Mouse (Mus musculus): ENCODE measurements at regions not wholly inside any gene's neighbourhood (a gene's known extent, or its start where the extent isn't known, plus 50 kb on each side); places are given as distances from the start of the nearest gene placed in this dataset.

DNA sequence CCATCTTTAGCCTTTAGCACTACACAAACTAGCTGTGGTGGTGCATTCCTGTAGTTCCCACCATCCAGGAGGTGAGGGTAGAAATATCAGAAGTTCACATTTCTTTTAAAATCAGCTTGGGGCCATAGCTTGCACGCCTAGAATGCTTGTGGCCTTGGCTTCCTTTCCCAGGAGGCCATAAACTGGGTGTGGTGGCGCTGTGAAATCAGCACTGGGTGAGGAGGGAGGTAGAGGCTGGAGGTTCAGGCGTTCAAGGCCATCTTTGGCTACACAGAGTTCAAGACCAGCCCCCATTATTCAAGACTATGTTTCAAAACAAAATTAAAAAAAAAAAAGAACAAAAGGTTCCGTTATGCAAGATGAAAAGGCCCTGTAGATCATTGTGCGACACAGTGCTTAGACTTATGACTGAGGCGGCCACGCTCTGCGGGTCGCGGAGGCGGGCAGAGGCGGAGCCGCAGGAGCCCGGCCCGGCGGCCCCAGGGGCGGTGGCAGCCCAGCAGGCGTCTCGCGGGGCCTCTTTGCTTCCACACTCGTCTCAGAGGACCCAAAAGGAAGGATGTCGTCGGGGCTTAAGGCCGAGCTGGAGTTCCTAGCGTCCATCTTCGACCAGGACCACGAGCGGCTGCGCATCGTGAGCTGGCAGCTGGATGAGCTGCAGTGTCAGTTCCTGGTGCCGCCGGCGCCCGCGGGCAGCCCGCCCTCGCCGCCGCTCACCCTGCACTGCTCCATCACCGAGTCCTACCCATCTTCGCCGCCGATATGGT is 134.7 kb upstream of the Usp9x start:
- 15% methylated on average over 36 of the region's 43 CpGs for WGBS
- Histone ChIP-seq H3K9me3 (ENCODE audit: control insufficient read depth, low read length) (no peaks in the 10 kb centered on the region), H3K27ac (no peak overlapping the region), H3K36me3 (replicated peaks; ENCODE audit: control insufficient read depth, insufficient read depth) (no peaks in the 10 kb centered on the region), H3K4me2 (replicated peaks) (peak overlapping the region; percentile 52), H3K9ac (peak overlapping the region; percentile 48), H3K27me3 (ENCODE audit: control insufficient read depth, insufficient read depth, low read length) (no peaks in the 10 kb centered on the region), H3K4me1 (replicated peaks; ENCODE audit: control insufficient read depth, insufficient read depth, low read length) (no peaks in the 10 kb centered on the region), H3K4me3 (replicated peaks; ENCODE audit: low read length) (peak overlapping the region; percentile 34)
- DNase-seq (ENCODE audit: low spot score) (no peak), ATAC-seq (ENCODE audit: low FRiP score) (peak; percentile 79; the same call in 1 of the 2 replicates)

DNA sequence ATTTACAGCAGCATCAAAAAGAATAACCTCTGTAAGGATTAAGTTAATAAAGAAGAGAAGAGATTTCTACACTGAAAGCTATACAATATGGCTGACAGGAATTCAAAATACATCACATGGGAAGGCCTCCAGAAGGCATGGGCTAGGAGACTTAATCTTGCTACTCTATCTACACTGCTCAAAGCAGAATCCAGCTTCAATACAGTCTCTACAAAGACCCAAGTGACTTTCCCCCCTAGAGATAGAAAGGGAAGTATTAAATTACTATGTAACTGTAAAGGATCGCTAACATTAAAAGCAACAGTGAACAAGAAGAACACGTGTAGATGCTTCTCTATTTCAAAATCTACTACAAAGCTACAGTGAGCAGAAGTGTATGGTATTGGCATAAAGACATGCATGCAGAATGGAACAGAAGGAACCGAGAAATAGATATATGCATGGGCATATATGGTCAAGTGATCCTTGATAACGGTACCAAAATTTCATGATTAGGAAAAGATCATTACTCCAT is 137.9 kb upstream of the Usp9x start:
- WGBS = 91% methylated on average over 4 of the region's 4 CpGs
- H3K27me3 ChIP-seq (ENCODE audit: control insufficient read depth, insufficient read depth, low read length) = no peaks in the 10 kb centered on the region
- H3K36me3 ChIP-seq (replicated peaks; ENCODE audit: control insufficient read depth, insufficient read depth) = no peaks in the 10 kb centered on the region
- no peak overlapping the region for H3K4me3 ChIP-seq (replicated peaks; ENCODE audit: low read length)
- no peak overlapping the region for H3K27ac ChIP-seq
- no peak overlapping the region for H3K9ac ChIP-seq
- H3K9me3 ChIP-seq (ENCODE audit: control insufficient read depth, low read length) = no peaks in the 10 kb centered on the region
- no peak overlapping the region for H3K4me2 ChIP-seq (replicated peaks)
- DNase-seq (ENCODE audit: low spot score) = no peak
- ATAC-seq (ENCODE audit: low FRiP score) = no peak
- H3K4me1 ChIP-seq (replicated peaks; ENCODE audit: control insufficient read depth, insufficient read depth, low read length) = no peaks in the 10 kb centered on the region

DNA sequence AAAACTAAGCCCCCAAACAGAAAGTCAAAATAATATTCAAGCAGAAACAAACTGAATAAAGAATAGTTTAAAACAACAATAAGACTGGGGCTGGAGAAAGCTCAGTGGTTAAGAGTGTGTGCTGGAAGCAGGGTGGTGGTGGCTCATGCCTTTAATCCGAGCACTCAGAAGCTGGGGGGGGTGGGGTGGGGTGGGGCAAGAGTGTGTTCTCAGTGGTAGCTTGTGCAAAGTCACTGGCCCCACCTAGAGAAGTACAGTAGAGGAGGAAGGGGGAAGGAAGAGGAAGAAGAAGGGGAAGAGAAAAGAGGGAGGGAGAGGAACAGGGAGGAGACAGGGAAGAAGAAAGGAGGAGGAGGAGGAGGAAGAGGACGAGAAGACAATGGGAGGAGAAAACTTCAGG is 141.1 kb upstream of the Usp9x start:
- 58% methylated on average over 2 of the region's 2 CpGs for WGBS

DNA sequence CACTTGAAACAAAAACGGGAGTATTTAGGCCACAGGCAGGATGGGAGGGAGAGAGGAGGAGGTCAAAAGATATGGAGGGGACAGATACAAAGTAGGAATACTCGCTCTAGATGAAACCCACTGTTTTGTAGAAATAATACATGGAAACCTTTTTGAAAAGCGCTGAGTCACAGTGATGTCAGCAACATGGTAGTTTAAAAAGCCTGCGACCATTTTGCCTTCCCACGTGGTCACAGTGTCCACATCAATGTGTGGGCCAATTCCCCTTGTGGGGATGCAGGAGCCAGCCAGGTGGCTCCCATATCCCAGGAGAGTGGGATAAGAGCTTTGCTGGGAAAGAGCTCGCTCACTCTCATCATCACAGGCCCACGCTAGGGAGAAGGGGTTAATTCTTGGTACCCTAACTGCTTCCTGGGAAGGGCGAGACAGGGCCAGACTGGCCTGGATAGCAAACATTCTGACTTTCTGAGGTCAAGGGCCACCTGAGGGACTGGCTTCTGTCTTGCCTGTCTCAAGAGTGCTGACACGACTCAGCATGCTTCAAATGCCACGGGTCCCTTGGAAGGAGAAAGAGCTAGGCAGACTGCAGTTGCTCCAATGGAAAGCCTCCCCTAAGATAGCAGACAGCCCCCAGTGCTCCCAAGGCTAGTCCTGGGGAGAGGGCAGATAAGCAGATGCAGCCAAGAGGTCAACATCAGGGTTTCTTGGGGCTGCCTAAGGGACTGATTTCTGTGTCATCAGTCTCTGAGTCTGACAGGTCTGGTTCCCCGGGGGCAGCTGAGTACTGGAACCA is 143.3 kb upstream of the Usp9x start:
- Histone ChIP-seq H3K4me2 (replicated peaks) (no peak overlapping the region), H3K4me1 (replicated peaks; ENCODE audit: control insufficient read depth, insufficient read depth, low read length) (no peaks in the 10 kb centered on the region), H3K9me3 (ENCODE audit: control insufficient read depth, low read length) (no peaks in the 10 kb centered on the region), H3K9ac (no peak overlapping the region), H3K27me3 (ENCODE audit: control insufficient read depth, insufficient read depth, low read length) (no peaks in the 10 kb centered on the region), H3K4me3 (replicated peaks; ENCODE audit: low read length) (no peak overlapping the region), H3K36me3 (replicated peaks; ENCODE audit: control insufficient read depth, insufficient read depth) (no peaks in the 10 kb centered on the region), H3K27ac (no peak overlapping the region)
- DNase-seq (ENCODE audit: low spot score) (no peak), ATAC-seq (ENCODE audit: low FRiP score) (no peak)
- WGBS = 63% methylated on average over 11 of the region's 11 CpGs

More for the DNA sequence above, 141.1 kb upstream of the Usp9x start:
- no peak overlapping the region for H3K27ac ChIP-seq
- H3K27me3 ChIP-seq (ENCODE audit: control insufficient read depth, insufficient read depth, low read length) = no peaks in the 10 kb centered on the region
- H3K9ac ChIP-seq = no peak overlapping the region
- no peaks in the 10 kb centered on the region for H3K9me3 ChIP-seq (ENCODE audit: control insufficient read depth, low read length)
- no peak overlapping the region for H3K4me3 ChIP-seq (replicated peaks; ENCODE audit: low read length)
- H3K4me2 ChIP-seq (replicated peaks) = no peak overlapping the region
- DNase-seq (ENCODE audit: low spot score) (no peak), ATAC-seq (ENCODE audit: low FRiP score) (no peak)
- H3K4me1 ChIP-seq (replicated peaks; ENCODE audit: control insufficient read depth, insufficient read depth, low read length) = no peaks in the 10 kb centered on the region
- no peaks in the 10 kb centered on the region for H3K36me3 ChIP-seq (replicated peaks; ENCODE audit: control insufficient read depth, insufficient read depth)

DNA sequence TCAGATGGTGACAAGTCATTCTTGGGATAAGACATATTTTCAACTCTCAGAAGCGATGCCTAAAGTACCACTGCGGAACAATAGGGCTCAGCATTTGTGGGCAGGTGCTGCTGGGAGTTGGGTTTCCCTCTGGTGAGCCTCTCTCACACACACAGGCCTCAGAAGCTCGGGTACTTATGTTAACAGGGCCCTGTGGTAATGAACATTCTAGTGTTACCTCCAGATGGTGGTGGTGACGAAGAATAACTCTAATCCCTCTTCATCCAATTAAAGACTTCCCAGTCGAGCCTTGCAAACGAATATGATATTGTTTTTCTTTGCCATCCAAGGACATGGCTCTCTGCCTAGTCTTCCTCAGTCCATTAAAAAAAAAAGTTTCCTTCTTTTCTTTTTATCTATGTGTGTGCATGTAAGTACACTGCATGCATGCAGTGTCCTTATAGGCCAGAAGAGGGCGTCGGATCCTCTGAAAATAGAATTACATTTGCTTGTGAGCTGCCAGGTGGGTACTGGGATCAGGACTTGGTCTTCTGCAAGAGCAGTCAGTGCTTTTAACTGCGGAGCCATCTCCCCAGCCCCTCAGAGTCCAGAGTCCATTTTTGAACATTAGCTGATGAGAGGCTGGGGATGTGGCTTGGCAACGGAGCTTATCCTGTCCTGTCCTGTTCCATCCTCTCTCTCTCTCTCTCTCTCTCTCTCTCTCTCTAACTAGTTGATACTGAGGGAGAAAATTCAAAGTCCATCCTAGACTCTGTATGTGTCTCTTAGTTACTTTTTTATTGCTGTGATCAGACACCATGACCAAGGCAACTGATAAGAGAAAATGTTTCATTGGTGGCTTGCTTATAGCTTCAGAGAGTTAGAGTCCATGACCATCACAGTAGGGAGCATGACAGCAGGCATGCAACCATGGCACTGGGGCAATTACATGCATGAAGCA is 146.3 kb upstream of the Usp9x start:
- no peak overlapping the region for H3K27ac ChIP-seq
- WGBS = 73% methylated on average over 10 of the region's 10 CpGs
- no peaks in the 10 kb centered on the region for H3K9me3 ChIP-seq (ENCODE audit: control insufficient read depth, low read length)
- H3K4me1 ChIP-seq (replicated peaks; ENCODE audit: control insufficient read depth, insufficient read depth, low read length) = no peaks in the 10 kb centered on the region
- H3K36me3 ChIP-seq (replicated peaks; ENCODE audit: control insufficient read depth, insufficient read depth) = no peaks in the 10 kb centered on the region
- no peak overlapping the region for H3K4me2 ChIP-seq (replicated peaks)
- no peaks in the 10 kb centered on the region for H3K27me3 ChIP-seq (ENCODE audit: control insufficient read depth, insufficient read depth, low read length)
- H3K9ac ChIP-seq = no peak overlapping the region
- ATAC-seq (ENCODE audit: low FRiP score) = no peak
- no peak for DNase-seq (ENCODE audit: low spot score)
- no peak overlapping the region for H3K4me3 ChIP-seq (replicated peaks; ENCODE audit: low read length)

DNA sequence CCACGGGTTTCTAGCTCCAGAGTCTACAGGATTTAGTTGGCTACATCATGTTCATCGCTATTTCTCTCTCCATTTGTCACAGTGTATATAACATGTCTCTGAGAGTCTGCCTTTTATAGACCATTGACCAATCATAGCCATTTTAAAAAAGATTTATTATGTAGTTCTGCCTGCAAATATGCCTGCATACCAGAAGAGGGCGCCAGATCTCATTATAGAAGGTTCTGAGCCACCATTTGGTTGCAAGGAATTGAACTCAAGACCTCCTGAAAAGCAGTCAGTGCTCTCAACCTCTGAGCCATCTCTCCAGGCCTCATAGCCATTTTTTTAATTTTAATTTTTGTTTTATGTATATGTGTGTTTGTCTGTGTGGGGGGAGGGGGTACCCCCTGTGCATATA is 151.7 kb upstream of the Usp9x start:
- H3K9me3 ChIP-seq (ENCODE audit: control insufficient read depth, low read length) = no peaks in the 10 kb centered on the region
- WGBS = 25% methylated on average over 3 of the region's 3 CpGs
- H3K36me3 ChIP-seq (replicated peaks; ENCODE audit: control insufficient read depth, insufficient read depth) = no peaks in the 10 kb centered on the region
- H3K4me2 ChIP-seq (replicated peaks) = no peak overlapping the region
- DNase-seq (ENCODE audit: low spot score) = no peak
- H3K4me3 ChIP-seq (replicated peaks; ENCODE audit: low read length) = no peak overlapping the region
- ATAC-seq (ENCODE audit: low FRiP score) = no peak
- no peak overlapping the region for H3K27ac ChIP-seq
- H3K27me3 ChIP-seq (ENCODE audit: control insufficient read depth, insufficient read depth, low read length) = 0 out of 2 replicates have a peak, but pooled peaks cover 3% of the 10 kb centered on the region
- no peaks in the 10 kb centered on the region for H3K4me1 ChIP-seq (replicated peaks; ENCODE audit: control insufficient read depth, insufficient read depth, low read length)
- no peak overlapping the region for H3K9ac ChIP-seq

DNA sequence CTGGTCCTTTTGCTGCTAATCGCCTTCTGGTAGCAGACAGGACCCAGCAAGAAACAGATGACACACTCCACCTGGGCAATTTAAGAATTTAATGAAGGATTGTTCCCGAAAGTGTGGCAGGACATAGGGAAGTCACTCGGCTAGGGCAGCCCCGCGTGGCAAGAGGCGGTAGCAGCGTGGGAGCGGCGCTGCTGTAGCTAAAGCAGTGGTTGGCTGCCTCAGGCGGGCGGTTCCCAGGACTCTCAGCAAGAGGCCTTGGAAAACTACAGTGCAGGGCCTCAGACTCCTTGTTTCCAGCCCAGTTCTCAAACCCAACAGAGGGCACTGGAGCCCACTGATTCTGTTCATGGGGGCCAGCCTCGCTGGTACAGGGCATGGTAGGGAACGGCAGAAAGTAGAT is 154.2 kb upstream of the Usp9x start:
- Histone ChIP-seq H3K4me2 (replicated peaks) (peak overlapping the region; percentile 30), H3K4me1 (replicated peaks; ENCODE audit: control insufficient read depth, insufficient read depth, low read length) (no peaks in the 10 kb centered on the region), H3K27ac (no peak overlapping the region), H3K4me3 (replicated peaks; ENCODE audit: low read length) (no peak overlapping the region), H3K9me3 (ENCODE audit: control insufficient read depth, low read length) (no peaks in the 10 kb centered on the region), H3K9ac (no peak overlapping the region), H3K36me3 (replicated peaks; ENCODE audit: control insufficient read depth, insufficient read depth) (no peaks in the 10 kb centered on the region), H3K27me3 (ENCODE audit: control insufficient read depth, insufficient read depth, low read length) (0 out of 2 replicates have a peak, but pooled peaks cover 3% of the 10 kb centered on the region)
- DNase-seq (ENCODE audit: low spot score) (no peak), ATAC-seq (ENCODE audit: low FRiP score) (no peak)
- WGBS = 30% methylated on average over 13 of the region's 13 CpGs

DNA sequence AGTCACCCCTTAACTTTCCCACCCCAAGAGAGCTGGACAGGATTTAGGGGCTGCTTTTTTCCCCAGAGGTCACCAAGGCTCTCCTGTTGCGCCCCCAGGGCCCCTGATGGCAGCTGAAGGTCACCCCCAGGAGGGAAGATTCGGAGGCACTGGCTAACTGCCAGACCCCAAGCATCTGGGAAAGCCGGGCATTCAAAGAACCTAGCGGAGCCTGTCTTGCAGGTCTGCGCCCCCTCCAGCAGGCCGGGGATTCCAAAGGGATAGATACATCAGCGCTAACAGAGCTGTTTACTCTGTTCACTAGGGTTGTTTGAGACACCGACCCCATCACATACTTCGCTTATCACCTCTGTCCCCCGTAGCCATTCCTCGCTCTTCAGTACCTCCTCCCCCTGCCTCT is 154.6 kb upstream of the Usp9x start:
- Histone ChIP-seq H3K9ac (no peak overlapping the region), H3K9me3 (ENCODE audit: control insufficient read depth, low read length) (no peaks in the 10 kb centered on the region), H3K4me2 (replicated peaks) (peak overlapping the region; percentile 30), H3K4me3 (replicated peaks; ENCODE audit: low read length) (no peak overlapping the region), H3K4me1 (replicated peaks; ENCODE audit: control insufficient read depth, insufficient read depth, low read length) (no peaks in the 10 kb centered on the region), H3K27me3 (ENCODE audit: control insufficient read depth, insufficient read depth, low read length) (0 out of 2 replicates have a peak, but pooled peaks cover 3% of the 10 kb centered on the region), H3K27ac (no peak overlapping the region), H3K36me3 (replicated peaks; ENCODE audit: control insufficient read depth, insufficient read depth) (no peaks in the 10 kb centered on the region)
- WGBS = 25% methylated on average over 11 of the region's 11 CpGs
- DNase-seq (ENCODE audit: low spot score) = no peak
- ATAC-seq (ENCODE audit: low FRiP score) = 0 out of 2 replicates have a peak, but pooled peaks have one; percentile 27

Data from hindbrain, embryonic 14.5 days (tissue).